Mouse (Mus musculus) hindbrain, embryonic 10.5 days (tissue): Measurements from ENCODE around the gene Nlrp1b. TPM values are rescaled to one million over a fixed set of nuclear protein-coding genes. Genes with fewer than 3 reads are reported as not detected.

Source experiments
- DNase-seq: peaks from one replicate; pipeline ENCODE4 v3.0.0-alpha.2; 2017; ENCODE audit warnings: low spot score
- H3K27ac ChIP-seq: fragments of 300-500 bp; sonication (generic); 2 replicates; pipeline ENCODE4 v1.5.1; 2016; ENCODE audit warnings: mild to moderate bottlenecking, moderate library complexity
- H3K27me3 ChIP-seq: fragments of 300-500 bp; sonication (generic); 2 replicates; pipeline ENCODE4 v1.6.1; 2016; ENCODE audit warnings: mild to moderate bottlenecking; ENCODE audit not compliant: poor library complexity, insufficient read depth, severe bottlenecking
- H3K36me3 ChIP-seq: fragments of 300-500 bp; sonication (generic); 2 replicates; pipeline ENCODE4 v1.6.1; 2016; ENCODE audit warnings: mild to moderate bottlenecking, moderate library complexity
- H3K4me1 ChIP-seq: fragments of 300-500 bp; sonication (generic); replicated peaks from 2 replicates; pipeline ENCODE4 v1.6.1; 2016; ENCODE audit warnings: mild to moderate bottlenecking
- H3K4me3 ChIP-seq: fragments of 300-500 bp; sonication (generic); 2 replicates; pipeline ENCODE4 v1.5.1; 2016; ENCODE audit warnings: mild to moderate bottlenecking, moderate library complexity
- H3K9me3 ChIP-seq: fragments of 300-500 bp; sonication (generic); 2 replicates; pipeline ENCODE4 v1.6.1; 2016; ENCODE audit warnings: mild to moderate bottlenecking, moderate library complexity
- WGBS: fragments of 180-500 bp; shearing (Covaris S2); methylation state at CpG from one replicate; pipeline ENCODE4 v1.1.7; 2016; 5-methylcytosine and 5-hydroxymethylcytosine counted together
- polyA plus RNA-seq: library from polyadenylated mRNA; unstranded; fragments of >200 nt; fragmentation: Nextera tagmentation; extraction: Ambion mirVana; gene quantifications from 2 replicates; pipeline ENCODE4 v1.2.1, GENCODE M21; 2016

Nlrp1b gene
- polyA plus RNA-seq, result not detected in 2 replicates

DNA sequence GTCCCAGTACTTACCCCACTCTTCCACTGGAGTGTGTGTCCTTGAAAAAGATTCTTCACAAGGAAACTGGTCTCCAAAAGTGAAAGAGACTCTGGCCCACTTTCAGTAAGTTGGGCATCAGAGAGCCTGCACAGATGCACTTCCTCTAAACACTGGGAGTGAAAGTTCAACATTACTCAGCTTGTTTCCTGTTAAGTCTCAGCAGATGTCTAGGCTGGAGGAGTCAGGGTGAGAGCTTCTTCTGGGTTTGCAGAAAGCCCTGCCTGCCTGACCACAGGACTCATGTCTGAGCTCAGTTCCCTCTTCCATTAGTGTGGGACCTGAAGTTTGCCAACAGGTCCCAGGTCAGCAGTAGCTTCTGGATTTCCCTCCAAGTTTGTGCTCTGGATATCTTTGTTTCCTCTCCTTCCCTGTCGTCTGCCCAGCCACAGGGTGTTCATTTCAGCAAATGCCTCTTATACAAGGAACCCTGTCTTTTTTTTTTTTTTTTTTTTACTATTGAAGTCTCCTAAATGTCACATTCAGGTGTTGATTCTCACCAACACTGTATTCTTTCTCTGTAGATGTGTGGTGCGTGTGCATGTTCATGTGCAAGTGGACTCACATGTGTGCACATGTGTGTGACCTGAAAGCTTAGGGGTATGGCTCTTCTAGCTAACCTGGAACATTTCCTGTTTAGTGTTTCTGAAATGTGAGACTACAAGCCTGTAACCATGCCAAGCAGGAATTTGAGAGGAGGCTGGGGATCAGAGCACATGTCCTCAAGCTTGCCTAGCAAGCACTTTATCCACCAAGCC, at the start of gene Nlrp1b:
TSS of gene Nlrp1b (minus strand) at position 50 of the 797 bp plus-strand sequence.
- Histone ChIP-seq H3K4me3 (no peak within 1 kb of the TSS), H3K9me3 (no peaks in the 10 kb centered on the region), H3K4me1 (no peaks in the 10 kb centered on the region), H3K27ac (no peak within 1 kb of the TSS), H3K36me3 (no peaks in the 10 kb centered on the region), H3K27me3 (no peaks in the 10 kb centered on the region)
- no peak for DNase-seq
- WGBS, result 82% methylated on average over 2 of the region's 2 CpGs

DNA sequence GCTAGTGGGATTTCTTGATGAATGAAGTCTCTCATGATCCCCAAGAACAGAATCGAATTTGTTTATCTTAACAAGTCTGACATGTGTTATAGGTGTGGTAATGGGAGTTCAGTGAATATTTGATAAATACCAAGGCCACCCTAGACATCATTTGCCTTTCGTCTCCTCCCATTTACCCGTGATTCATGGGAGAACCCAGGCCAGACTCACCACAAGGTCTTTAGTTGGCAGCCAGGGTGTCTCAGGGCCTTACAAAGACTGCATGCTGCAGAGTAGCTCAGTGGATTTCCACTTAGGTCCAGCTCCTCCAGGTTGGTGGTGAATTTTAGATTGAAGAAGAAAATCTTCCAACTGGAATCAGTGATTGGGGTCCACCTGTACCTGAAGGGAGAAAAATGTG, 30.5 kb upstream of the Nlrp1b start:
- no peaks in the 10 kb centered on the region for H3K27me3 ChIP-seq
- no peak for DNase-seq
- H3K4me3 ChIP-seq, result no peak overlapping the region
- H3K9me3 ChIP-seq, result no peaks in the 10 kb centered on the region
- no peaks in the 10 kb centered on the region for H3K36me3 ChIP-seq
- H3K4me1 ChIP-seq, result no peaks in the 10 kb centered on the region
- WGBS, result 82% methylated on average over 3 of the region's 3 CpGs
- H3K27ac ChIP-seq, result no peak overlapping the region

DNA sequence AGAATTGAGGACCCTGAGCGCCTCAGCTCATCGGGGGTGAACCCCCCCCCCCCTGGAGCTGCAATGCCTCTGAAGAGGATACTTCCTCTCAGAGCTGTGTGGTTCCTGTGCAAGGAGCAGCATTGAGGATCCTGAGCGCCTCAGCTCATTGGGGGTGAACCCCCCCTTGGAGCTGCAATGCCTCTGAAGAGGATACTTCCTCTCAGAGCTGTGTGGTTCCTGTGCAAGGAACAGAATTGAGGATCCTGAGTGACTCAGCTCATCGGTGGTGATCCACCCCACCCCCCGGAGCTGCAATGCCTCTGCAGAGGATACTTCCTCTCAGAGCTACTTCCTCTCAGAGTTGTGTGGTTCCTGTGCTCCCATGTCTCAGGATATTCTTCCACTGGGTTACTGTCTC, 20.8 kb upstream of the Nlrp1b start:
- no peaks in the 10 kb centered on the region for H3K4me1 ChIP-seq
- no peaks in the 10 kb centered on the region for H3K36me3 ChIP-seq
- WGBS, result 77% methylated on average over 5 of the region's 5 CpGs
- H3K27ac ChIP-seq, result no peak overlapping the region
- H3K27me3 ChIP-seq, result no peaks in the 10 kb centered on the region
- no peak for DNase-seq
- no peak overlapping the region for H3K4me3 ChIP-seq
- no peaks in the 10 kb centered on the region for H3K9me3 ChIP-seq

DNA sequence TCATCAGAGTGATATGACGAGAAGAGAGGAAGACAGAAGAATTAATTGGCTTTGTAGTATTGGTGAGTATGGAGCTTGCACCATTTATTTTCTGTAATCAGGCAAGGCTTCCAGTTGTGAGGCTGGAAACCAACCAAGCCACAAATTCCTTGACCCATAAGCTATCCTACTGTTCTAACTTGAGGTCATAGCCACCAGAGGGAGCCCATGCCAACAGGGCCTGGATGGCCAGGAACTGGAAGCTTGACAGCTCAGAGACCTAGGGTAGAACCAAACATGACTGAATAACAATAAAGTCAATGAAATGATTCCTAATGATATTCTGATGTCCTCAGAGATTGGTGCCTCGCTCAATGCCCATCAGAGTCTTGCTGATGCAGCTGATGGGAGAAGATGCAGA, 5.9 kb downstream of the Nlrp1b start:
- H3K27ac ChIP-seq, result no peak overlapping the region
- no peak for DNase-seq
- H3K9me3 ChIP-seq, result no peaks in the 10 kb centered on the region
- H3K36me3 ChIP-seq, result no peaks in the 10 kb centered on the region
- 75% methylated on average over 2 of the region's 2 CpGs for WGBS
- H3K4me3 ChIP-seq, result no peak overlapping the region
- no peaks in the 10 kb centered on the region for H3K4me1 ChIP-seq
- H3K27me3 ChIP-seq, result no peaks in the 10 kb centered on the region

DNA sequence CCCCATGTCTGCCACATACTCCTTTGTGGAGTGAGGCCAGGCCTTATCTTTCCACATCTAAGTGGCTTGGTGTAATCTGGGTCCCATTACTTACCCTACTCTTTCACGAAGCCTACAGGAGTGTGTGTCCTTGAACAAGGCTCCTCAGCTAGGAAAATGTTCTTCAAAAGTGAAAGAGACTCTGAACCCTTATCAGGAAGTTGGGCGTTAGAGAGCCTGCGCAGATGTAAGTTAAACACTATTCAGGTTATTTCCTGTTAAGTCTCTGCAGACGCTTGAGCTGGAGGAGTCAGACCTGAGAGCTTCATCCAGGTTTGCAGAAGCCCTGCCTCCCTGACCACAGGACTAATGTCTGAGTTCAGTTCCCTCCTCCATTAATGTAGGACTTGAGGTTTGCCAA, 27.8 kb downstream of the Nlrp1b start:
- H3K4me3 ChIP-seq, result no peak overlapping the region
- H3K9me3 ChIP-seq, result no peaks in the 10 kb centered on the region
- H3K36me3 ChIP-seq, result no peaks in the 10 kb centered on the region
- 90% methylated on average over 4 of the region's 4 CpGs for WGBS
- no peak overlapping the region for H3K27ac ChIP-seq
- no peaks in the 10 kb centered on the region for H3K27me3 ChIP-seq
- H3K4me1 ChIP-seq, result no peaks in the 10 kb centered on the region
- DNase-seq, result no peak

DNA sequence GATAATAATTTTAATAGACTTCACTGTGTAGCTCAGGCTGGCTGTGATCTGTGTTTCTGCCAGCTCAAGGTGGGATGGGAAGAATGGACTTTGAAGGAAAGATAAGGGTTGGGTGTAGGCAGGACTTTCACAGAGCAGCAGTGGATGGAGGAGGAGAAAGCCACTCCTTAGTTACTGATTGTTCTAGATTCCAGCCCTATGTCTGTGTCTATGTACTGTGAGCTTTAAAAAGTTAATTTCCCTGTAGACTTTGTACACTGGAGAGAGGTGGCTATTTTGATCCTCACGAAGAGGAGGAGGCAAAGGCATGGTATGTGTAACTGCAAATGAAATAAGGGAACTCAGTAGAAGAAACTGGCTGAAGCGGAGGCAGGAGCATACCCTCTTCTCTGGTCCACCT, 31.2 kb downstream of the Nlrp1b start:
- Histone ChIP-seq H3K4me1 (no peaks in the 10 kb centered on the region), H3K4me3 (no peak overlapping the region), H3K27ac (no peak overlapping the region), H3K36me3 (no peaks in the 10 kb centered on the region), H3K27me3 (no peaks in the 10 kb centered on the region), H3K9me3 (no peaks in the 10 kb centered on the region)
- DNase-seq, result no peak
- WGBS, result 90% methylated on average over 2 of the region's 2 CpGs

DNA sequence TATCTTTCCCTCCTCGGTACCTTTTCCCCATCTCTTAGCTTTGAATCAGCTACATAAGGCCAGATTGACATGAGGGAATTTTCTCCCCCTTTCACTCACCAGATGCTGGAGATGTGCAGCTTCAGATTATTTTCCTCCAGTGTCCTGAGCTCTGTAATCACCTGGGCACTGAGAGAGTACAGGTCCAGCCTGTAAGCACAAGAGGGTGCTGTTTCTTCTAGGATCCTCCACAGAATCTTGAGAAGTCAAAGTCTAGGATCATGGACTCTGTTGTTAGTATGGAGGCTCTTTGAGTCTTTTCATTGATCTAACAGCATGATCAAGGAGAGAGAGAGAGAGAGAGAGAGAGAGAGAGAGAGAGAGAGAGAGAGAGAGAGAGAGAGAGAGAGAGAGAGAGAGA, 60.9 kb downstream of the Nlrp1b start:
- no peak for DNase-seq
- 77% methylated on average over 1 of the region's 1 CpGs for WGBS
- Histone ChIP-seq H3K27me3 (no peaks in the 10 kb centered on the region), H3K9me3 (no peaks in the 10 kb centered on the region), H3K27ac (no peak overlapping the region), H3K36me3 (no peaks in the 10 kb centered on the region), H3K4me1 (no peaks in the 10 kb centered on the region), H3K4me3 (no peak overlapping the region)

DNA sequence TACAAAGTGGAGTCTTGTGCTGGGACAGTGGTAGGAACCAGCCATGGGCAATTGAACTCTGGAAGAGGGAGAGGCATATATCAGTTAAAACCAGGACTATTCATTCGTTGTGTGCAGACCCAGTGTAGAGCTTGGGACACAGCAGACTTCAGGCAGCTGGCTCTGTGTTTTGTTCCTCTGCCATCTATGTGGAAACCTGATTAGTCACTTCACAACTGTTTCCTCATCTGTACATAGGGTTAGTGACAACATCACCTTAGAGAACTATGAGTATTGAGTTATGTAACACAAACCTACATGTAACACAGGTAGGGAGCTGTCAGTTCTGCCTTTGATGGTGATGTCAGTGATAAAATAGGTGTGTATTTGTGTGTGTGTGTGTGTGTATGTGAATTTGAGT, 66.4 kb downstream of the Nlrp1b start:
- H3K36me3 ChIP-seq, result no peaks in the 10 kb centered on the region
- no peaks in the 10 kb centered on the region for H3K4me1 ChIP-seq
- no peaks in the 10 kb centered on the region for H3K27me3 ChIP-seq
- H3K9me3 ChIP-seq, result no peaks in the 10 kb centered on the region
- H3K27ac ChIP-seq, result no peak overlapping the region
- no peak for DNase-seq
- WGBS, result 64% methylated on average over 1 of the region's 1 CpGs
- H3K4me3 ChIP-seq, result no peak overlapping the region

DNA sequence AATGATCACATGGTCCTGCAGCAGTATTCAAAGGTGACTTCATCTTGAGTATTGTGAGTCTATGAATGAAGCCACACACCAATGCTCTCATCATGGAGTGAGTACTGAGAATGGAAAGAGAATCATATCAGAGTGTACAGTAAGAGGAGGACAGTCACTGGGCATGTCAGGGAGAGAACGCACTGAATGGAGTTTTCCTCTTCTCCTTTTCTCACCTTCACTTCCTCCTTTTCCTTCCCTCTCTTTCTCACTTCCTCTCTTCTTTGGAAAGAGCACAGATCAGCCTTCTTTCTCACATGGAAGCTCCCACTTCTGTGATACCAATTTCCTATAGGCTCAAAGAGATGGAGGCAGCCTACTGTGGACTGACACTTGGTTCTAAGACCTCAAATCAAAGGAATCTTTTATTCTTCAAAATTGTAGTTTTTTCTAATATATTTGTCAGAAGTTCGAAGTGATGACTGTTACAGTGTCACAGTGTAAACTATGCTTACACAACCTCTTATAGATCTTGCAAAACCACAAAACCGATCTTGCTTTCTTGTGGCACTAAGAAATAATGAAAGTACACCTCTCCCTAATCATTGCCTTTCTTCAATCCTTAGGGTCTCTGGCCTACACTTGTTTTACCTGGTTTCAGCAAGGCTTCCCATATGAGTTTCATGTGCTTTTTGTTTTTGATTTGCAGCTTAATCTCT, 70.9 kb downstream of the Nlrp1b start:
- 84% methylated on average over 3 of the region's 3 CpGs for WGBS
- Histone ChIP-seq H3K27ac (no peak overlapping the region), H3K4me1 (no peaks in the 10 kb centered on the region), H3K36me3 (no peaks in the 10 kb centered on the region), H3K27me3 (no peaks in the 10 kb centered on the region), H3K9me3 (no peaks in the 10 kb centered on the region), H3K4me3 (no peak overlapping the region)
- DNase-seq, result no peak

DNA sequence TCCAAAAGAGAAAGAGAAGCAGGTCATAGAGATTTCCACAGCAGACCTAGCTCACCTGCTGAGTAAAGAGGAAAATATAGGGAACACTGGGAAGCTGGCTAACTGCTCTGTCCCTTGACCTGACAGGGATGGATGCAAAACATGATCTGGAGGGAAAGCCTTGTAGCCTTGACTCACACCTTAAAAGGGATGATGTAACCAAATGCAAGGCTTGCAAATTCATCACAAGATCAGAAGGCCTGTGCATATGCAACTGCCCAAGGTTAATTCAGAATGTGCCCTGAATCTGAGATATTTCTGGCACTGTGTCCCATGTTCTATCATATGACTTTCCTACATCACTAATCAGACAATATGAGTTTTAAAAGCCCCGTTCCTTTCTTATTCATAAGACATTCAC, 75.3 kb downstream of the Nlrp1b start:
- H3K27ac ChIP-seq, result no peak overlapping the region
- 95% methylated on average over 1 of the region's 1 CpGs for WGBS
- H3K27me3 ChIP-seq, result no peaks in the 10 kb centered on the region
- H3K9me3 ChIP-seq, result no peaks in the 10 kb centered on the region
- no peaks in the 10 kb centered on the region for H3K36me3 ChIP-seq
- H3K4me1 ChIP-seq, result no peaks in the 10 kb centered on the region
- no peak for DNase-seq
- H3K4me3 ChIP-seq, result no peak overlapping the region

DNA sequence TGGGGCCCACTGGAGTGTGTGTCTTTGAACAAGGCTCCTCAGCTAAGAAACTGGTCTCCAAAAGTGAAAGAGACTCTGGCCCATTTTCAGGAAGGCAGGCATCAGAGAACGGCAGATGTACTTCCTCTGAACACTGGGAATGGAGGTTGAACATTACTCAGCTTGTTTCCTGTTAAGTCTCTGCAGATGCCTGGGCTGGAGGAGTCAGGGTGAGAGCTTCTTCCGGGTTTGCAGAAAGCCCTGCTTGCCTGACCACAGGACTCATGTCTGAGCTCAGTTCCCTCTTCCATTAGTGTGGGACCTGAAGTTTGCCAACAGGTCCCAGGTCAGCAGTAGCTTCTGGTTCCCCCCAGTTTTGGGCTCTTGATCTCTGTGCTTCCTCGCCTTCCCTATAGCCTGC, 85.9 kb downstream of the Nlrp1b start, which contains the start of gene Nlrp1a:
TSS of gene Nlrp1a (minus strand) at position 44 of the 400 bp plus-strand sequence.
- no peak within 1 kb of the TSS for H3K27ac ChIP-seq
- no peaks in the 10 kb centered on the region for H3K27me3 ChIP-seq
- H3K4me1 ChIP-seq, result no peaks in the 10 kb centered on the region
- H3K4me3 ChIP-seq, result no peak within 1 kb of the TSS
- DNase-seq, result no peak
- WGBS, result 80% methylated on average over 3 of the region's 3 CpGs
- H3K9me3 ChIP-seq, result no peaks in the 10 kb centered on the region
- no peaks in the 10 kb centered on the region for H3K36me3 ChIP-seq

DNA sequence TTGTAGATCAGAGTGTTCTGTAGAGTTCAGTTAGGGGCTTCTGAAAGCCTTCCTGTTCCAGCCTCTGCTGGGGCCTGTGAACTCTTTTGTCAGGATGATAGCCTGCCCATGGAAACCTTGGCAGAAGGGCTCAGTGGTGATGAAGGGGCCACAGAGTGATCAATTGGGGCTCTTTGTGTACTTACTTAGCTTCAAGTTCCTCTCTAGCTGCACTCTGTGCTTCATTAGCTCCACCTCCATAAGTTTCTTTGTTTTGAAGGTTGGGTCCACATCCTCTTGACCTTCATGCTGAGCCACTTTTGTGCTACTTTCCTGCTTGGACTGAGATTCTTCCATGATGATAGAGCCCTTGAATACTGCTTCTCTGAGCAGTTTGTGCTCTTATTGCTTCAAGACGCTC, 88.5 kb downstream of the Nlrp1b start:
- WGBS, result 88% methylated on average over 1 of the region's 1 CpGs
- H3K4me3 ChIP-seq, result no peak overlapping the region
- DNase-seq, result no peak
- no peaks in the 10 kb centered on the region for H3K9me3 ChIP-seq
- H3K4me1 ChIP-seq, result no peaks in the 10 kb centered on the region
- H3K27ac ChIP-seq, result no peak overlapping the region
- no peaks in the 10 kb centered on the region for H3K36me3 ChIP-seq
- no peaks in the 10 kb centered on the region for H3K27me3 ChIP-seq

DNA sequence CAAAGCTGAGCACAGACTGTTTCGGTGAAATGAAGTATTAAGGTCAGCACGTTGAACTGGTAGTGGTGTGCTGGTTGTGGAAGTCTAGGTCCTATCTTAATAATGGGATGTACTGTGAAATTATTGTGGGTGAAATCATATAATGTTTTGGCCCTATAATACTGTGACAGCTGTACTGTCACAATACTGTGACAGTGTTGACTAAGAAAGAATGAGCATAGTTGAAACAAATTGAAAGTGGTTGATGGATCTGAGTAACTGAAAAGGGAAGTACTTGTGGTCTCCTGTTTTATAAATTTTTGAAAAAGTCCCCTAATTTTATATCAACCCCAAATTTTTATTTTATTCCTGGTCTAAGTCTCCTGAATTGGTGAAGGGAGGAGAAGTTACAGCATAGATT, 123.4 kb downstream of the Nlrp1b start:
- H3K4me3 ChIP-seq, result no peak overlapping the region
- DNase-seq, result no peak
- H3K27ac ChIP-seq, result no peak overlapping the region
- no peaks in the 10 kb centered on the region for H3K27me3 ChIP-seq
- H3K4me1 ChIP-seq, result no peaks in the 10 kb centered on the region
- H3K36me3 ChIP-seq, result no peaks in the 10 kb centered on the region
- H3K9me3 ChIP-seq, result no peaks in the 10 kb centered on the region
- 85% methylated on average over 2 of the region's 2 CpGs for WGBS
